Mouse (Mus musculus) midbrain, embryonic 10.5 days (tissue): ENCODE results near the gene Nebl. TPM values are rescaled to one million over a fixed set of nuclear protein-coding genes. Genes with fewer than 3 reads are reported as not detected.
A peak's percentile ranks its signal among the peaks of the same experiment; 100 is the strongest.

Experiments
- DNase-seq: peaks from one replicate; pipeline ENCODE4 v3.0.0-alpha.2; 2017; ENCODE audit warnings: low spot score
- H3K27ac ChIP-seq: fragments of 300-500 bp; sonication (generic); replicated peaks from 2 replicates; pipeline ENCODE4 v1.5.1; 2016; ENCODE audit warnings: mild to moderate bottlenecking
- H3K27me3 ChIP-seq: fragments of 300-500 bp; sonication (generic); 2 replicates; pipeline ENCODE4 v1.6.1; 2016; ENCODE audit warnings: low read depth, mild to moderate bottlenecking; ENCODE audit not compliant: poor library complexity, severe bottlenecking
- H3K36me3 ChIP-seq: fragments of 300-500 bp; sonication (generic); 2 replicates; pipeline ENCODE4 v1.6.1; 2016; ENCODE audit warnings: mild to moderate bottlenecking, moderate library complexity
- H3K4me1 ChIP-seq: fragments of 300-500 bp; sonication (generic); 2 replicates; pipeline ENCODE4 v1.6.1; 2016
- H3K4me3 ChIP-seq: fragments of 300-500 bp; sonication (generic); 2 replicates; pipeline ENCODE4 v1.5.1; 2016; ENCODE audit warnings: mild to moderate bottlenecking, moderate library complexity
- H3K9me3 ChIP-seq: fragments of 300-500 bp; sonication (generic); replicated peaks from 2 replicates; pipeline ENCODE4 v1.6.1; 2016; ENCODE audit warnings: mild to moderate bottlenecking
- WGBS: fragments of 180-500 bp; shearing (Covaris S2); methylation state at CpG from one replicate; pipeline ENCODE4 v1.1.7; 2016; 5-methylcytosine and 5-hydroxymethylcytosine counted together
- polyA plus RNA-seq: library from polyadenylated mRNA; unstranded; fragments of >200 nt; fragmentation: Nextera tagmentation; extraction: Ambion mirVana; gene quantifications from 2 replicates; pipeline ENCODE4 v1.2.1, GENCODE M21; 2016

Nebl gene
- 3.3 and 4.4 TPM in 2 replicates for polyA plus RNA-seq

GRCm38 (mm10) chr2:17730957-17731830 lies at the start of gene Nebl:
Gene Nebl (minus strand): TSS chr2:17731464.
- under 1% methylated on average over 52 of the region's 59 CpGs for WGBS
- Histone ChIP-seq H3K27ac (peak within 1 kb of the TSS; percentile 78), H3K36me3 (no peaks in the 10 kb centered on the region)

GRCm38 (mm10) chr2:17770246-17770825 lies 39.1 kb upstream of the Nebl start:
- no peak overlapping the region for H3K27ac ChIP-seq
- WGBS: 91% methylated on average over 4 of the region's 4 CpGs
- no peaks in the 10 kb centered on the region for H3K4me1 ChIP-seq
- H3K4me3 ChIP-seq: no peak overlapping the region
- H3K9me3 ChIP-seq: no peaks in the 10 kb centered on the region
- no peak for DNase-seq
- H3K36me3 ChIP-seq: no peaks in the 10 kb centered on the region
- H3K27me3 ChIP-seq: no peaks in the 10 kb centered on the region

More at GRCm38 (mm10) chr2:17730957-17731830, at the start of gene Nebl:
- DNase-seq: peak; percentile 69
- peaks cover 98% of the 10 kb centered on the region for H3K27me3 ChIP-seq
- peaks cover 32% of the 10 kb centered on the region for H3K4me1 ChIP-seq
- no peaks in the 10 kb centered on the region for H3K9me3 ChIP-seq
- H3K4me3 ChIP-seq: peak within 1 kb of the TSS; percentile 71

GRCm38 (mm10) chr2:17769242-17769755 lies 38.0 kb upstream of the Nebl start:
- Histone ChIP-seq H3K36me3 (no peaks in the 10 kb centered on the region), H3K4me3 (no peak overlapping the region), H3K27me3 (no peaks in the 10 kb centered on the region), H3K27ac (no peak overlapping the region), H3K4me1 (no peaks in the 10 kb centered on the region), H3K9me3 (no peaks in the 10 kb centered on the region)
- 88% methylated on average over 5 of the region's 5 CpGs for WGBS
- DNase-seq: no peak

GRCm38 (mm10) chr2:17756271-17756670 lies 25.0 kb upstream of the Nebl start:
- WGBS: 51% methylated on average over 4 of the region's 4 CpGs
- H3K27ac ChIP-seq: no peak overlapping the region

GRCm38 (mm10) chr2:17742051-17742763 lies 10.9 kb upstream of the Nebl start:
- H3K27me3 ChIP-seq: peaks cover 40% of the 10 kb centered on the region
- peaks cover 34% of the 10 kb centered on the region for H3K4me1 ChIP-seq
- H3K4me3 ChIP-seq: peak overlapping the region; percentile 44
- H3K9me3 ChIP-seq: no peaks in the 10 kb centered on the region
- H3K36me3 ChIP-seq: no peaks in the 10 kb centered on the region
- DNase-seq: peak; percentile 43
- WGBS: 2% methylated on average over 11 of the region's 11 CpGs
- peak overlapping the region; percentile 68; the same call in 1 of the 2 replicates for H3K27ac ChIP-seq

More at GRCm38 (mm10) chr2:17756271-17756670, 25.0 kb upstream of the Nebl start:
- Histone ChIP-seq H3K27me3 (no peaks in the 10 kb centered on the region), H3K4me3 (no peak overlapping the region), H3K36me3 (no peaks in the 10 kb centered on the region), H3K9me3 (no peaks in the 10 kb centered on the region), H3K4me1 (peaks cover 13% of the 10 kb centered on the region)
- no peak for DNase-seq

- WGBS: under 1% methylated on average over 16 of the region's 16 CpGs
Observed at GRCm38 (mm10) chr2:17741555-17741954, 10.3 kb upstream of the Nebl start.

GRCm38 (mm10) chr2:17740454-17740853 lies 9.2 kb upstream of the Nebl start:
- no peak for DNase-seq
- Histone ChIP-seq H3K27me3 (peaks cover 58% of the 10 kb centered on the region), H3K4me1 (peaks cover 34% of the 10 kb centered on the region), H3K27ac (no peak overlapping the region), H3K9me3 (no peaks in the 10 kb centered on the region), H3K4me3 (no peak overlapping the region), H3K36me3 (no peaks in the 10 kb centered on the region)
- WGBS: 36% methylated on average over 2 of the region's 2 CpGs

More at GRCm38 (mm10) chr2:17741555-17741954, 10.3 kb upstream of the Nebl start:
- Histone ChIP-seq H3K4me3 (peak overlapping the region; percentile 44), H3K4me1 (peaks cover 34% of the 10 kb centered on the region), H3K27ac (0 out of 2 replicates have a peak overlapping the region, but pooled peaks have one; percentile 38), H3K9me3 (no peaks in the 10 kb centered on the region), H3K27me3 (peaks cover 47% of the 10 kb centered on the region), H3K36me3 (no peaks in the 10 kb centered on the region)
- peak; percentile 56 for DNase-seq

- Histone ChIP-seq H3K27ac (no peak overlapping the region), H3K27me3 (peaks cover 98% of the 10 kb centered on the region), H3K9me3 (no peaks in the 10 kb centered on the region), H3K4me3 (peak overlapping the region; percentile 71), H3K36me3 (no peaks in the 10 kb centered on the region), H3K4me1 (peaks cover 32% of the 10 kb centered on the region)
- peak; percentile 30 for DNase-seq
- 8% methylated on average over 7 of the region's 7 CpGs for WGBS
Observed at GRCm38 (mm10) chr2:17732210-17732609, 946 bp upstream of the Nebl start.

- Histone ChIP-seq H3K9me3 (no peaks in the 10 kb centered on the region), H3K4me1 (peaks cover 32% of the 10 kb centered on the region), H3K36me3 (no peaks in the 10 kb centered on the region), H3K4me3 (peak overlapping the region; percentile 71), H3K27me3 (peaks cover 98% of the 10 kb centered on the region), H3K27ac (no peak overlapping the region)
- 6% methylated on average over 6 of the region's 6 CpGs for WGBS
- no peak for DNase-seq
Observed at GRCm38 (mm10) chr2:17731831-17732200, 552 bp upstream of the Nebl start.

- Histone ChIP-seq H3K27me3 (peaks cover 95% of the 10 kb centered on the region), H3K4me1 (peaks cover 32% of the 10 kb centered on the region), H3K27ac (peak overlapping the region; percentile 78), H3K36me3 (no peaks in the 10 kb centered on the region), H3K4me3 (peak overlapping the region; percentile 71), H3K9me3 (no peaks in the 10 kb centered on the region)
- under 1% methylated on average over 20 of the region's 20 CpGs for WGBS
- DNase-seq: no peak
Observed at GRCm38 (mm10) chr2:17730648-17730956, 662 bp downstream of the Nebl start.

GRCm38 (mm10) chr2:17729770-17730647 lies 1.3 kb downstream of the Nebl start:
- WGBS: 5% methylated on average over 24 of the region's 25 CpGs
- peak overlapping the region; percentile 71 for H3K4me3 ChIP-seq
- peaks cover 89% of the 10 kb centered on the region for H3K27me3 ChIP-seq
- no peaks in the 10 kb centered on the region for H3K36me3 ChIP-seq
- peak overlapping the region; percentile 78 for H3K27ac ChIP-seq
- DNase-seq: peak; percentile 38
- H3K4me1 ChIP-seq: peaks cover 32% of the 10 kb centered on the region
- no peaks in the 10 kb centered on the region for H3K9me3 ChIP-seq

GRCm38 (mm10) chr2:17724405-17724804 lies 6.9 kb downstream of the Nebl start:
- Histone ChIP-seq H3K9me3 (no peaks in the 10 kb centered on the region), H3K36me3 (no peaks in the 10 kb centered on the region), H3K4me1 (peaks cover 10% of the 10 kb centered on the region), H3K27ac (no peak overlapping the region), H3K4me3 (no peak overlapping the region), H3K27me3 (peaks cover 51% of the 10 kb centered on the region)
- 86% methylated on average over 5 of the region's 5 CpGs for WGBS
- no peak for DNase-seq
